8 mouse cellular contexts compared by ENCODE assay signal in the genomic region with DNA sequence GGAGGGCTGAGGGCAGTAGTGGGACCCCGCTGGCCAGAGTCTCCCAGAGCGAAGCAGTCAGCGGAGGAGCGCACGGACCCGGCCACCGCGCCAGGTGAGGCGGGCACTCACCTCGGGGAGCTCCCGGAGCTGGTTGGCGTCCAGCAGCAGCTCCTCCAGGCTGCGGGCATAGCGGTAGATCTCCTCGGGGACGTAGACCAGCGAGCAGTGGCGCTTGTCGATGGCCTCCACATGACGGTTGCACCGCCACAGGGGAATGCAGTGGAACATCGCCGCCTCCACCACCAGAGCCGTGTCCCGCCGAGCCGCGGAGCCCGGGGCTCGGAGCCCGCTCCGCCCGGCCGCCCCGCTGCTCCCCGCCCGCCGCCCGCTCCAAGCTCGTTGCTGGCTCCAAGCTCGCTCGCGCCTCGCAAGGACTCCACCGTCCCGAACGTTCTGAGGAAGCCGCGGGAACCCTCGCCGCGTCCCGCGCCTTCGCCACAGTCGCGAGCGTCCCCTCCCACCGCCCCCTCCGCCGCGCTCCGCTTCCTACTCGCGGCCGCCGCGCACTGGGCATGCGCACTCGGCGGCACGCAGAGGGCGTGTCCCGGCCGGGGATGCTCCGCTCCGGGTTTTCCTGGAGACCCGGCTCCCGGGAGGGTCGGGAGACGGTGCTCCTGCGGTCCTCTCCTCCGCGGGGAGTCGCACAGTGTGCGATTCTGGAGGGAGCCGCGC. TPM values are rescaled to one million over a fixed set of nuclear protein-coding genes. Genes with fewer than 3 reads are reported as not detected.
DNase-seq lines count a peak whose midpoint lies in the region; ATAC-seq and TF ChIP-seq lines count a peak whose summit lies in the region.

TSS of gene Lrrc1 (minus strand) at position 517 of the 714 bp plus-strand sequence.

- peak within 1 kb of the TSS; percentile 78 for H3K9ac ChIP-seq in heart, embryonic 11.5 days (ENCODE audit: low read depth, low read length)
- peak within 1 kb of the TSS; percentile 88 for H3K9ac ChIP-seq in kidney, embryonic 16.5 days (replicated peaks; ENCODE audit: low read length)
- H3K9ac ChIP-seq in liver, adult 2 months (ENCODE audit: low read depth, low read length), result peak within 1 kb of the TSS; percentile 78
- peak within 1 kb of the TSS; percentile 62 for H3K9ac ChIP-seq in stomach, embryonic 15.5 days

- H3K36me3 ChIP-seq in heart, embryonic 11.5 days (ENCODE audit: control insufficient read depth, insufficient read depth, low read length), result no peaks in the 10 kb centered on the region
- H3K36me3 ChIP-seq in kidney, embryonic 16.5 days (ENCODE audit: insufficient read depth, low read length), result no peaks in the 10 kb centered on the region
- H3K36me3 ChIP-seq in liver, adult 2 months (ENCODE audit: control insufficient read depth, insufficient read depth, low read length), result no peaks in the 10 kb centered on the region
- no peaks in the 10 kb centered on the region for H3K36me3 ChIP-seq in stomach, embryonic 15.5 days

- peak within 1 kb of the TSS; percentile 80 for H3K4me3 ChIP-seq in heart, embryonic 11.5 days (ENCODE audit: low read depth, low read length)
- H3K4me3 ChIP-seq in kidney, embryonic 16.5 days (ENCODE audit: low read length), result peak within 1 kb of the TSS; percentile 83
- peak within 1 kb of the TSS; percentile 89 for H3K4me3 ChIP-seq in liver, adult 2 months (ENCODE audit: insufficient read depth, low read depth, low read length)
- peak within 1 kb of the TSS; percentile 80 for H3K4me3 ChIP-seq in stomach, embryonic 15.5 days (replicated peaks)

- ATAC-seq in erythroblast, adult 5-6 weeks (replicated peaks; ENCODE audit: low FRiP score, poor library complexity, severe bottlenecking), result peak; percentile 68
- ATAC-seq in heart, embryonic 11.5 days (replicated peaks; ENCODE audit: insufficient number of reproducible peaks, low FRiP score, low TSS enrichment), result peak; percentile 85
- ATAC-seq in kidney, embryonic 16.5 days (ENCODE audit: low FRiP score, low TSS enrichment), result peak; percentile 90
- ATAC-seq in stomach, embryonic 15.5 days (ENCODE audit: insufficient read depth, low FRiP score, low read depth), result peak; percentile 89

- under 1% methylated on average over 79 of the region's 88 CpGs for WGBS in heart, embryonic 11.5 days (ENCODE audit: insufficient replicate concordance)
- under 1% methylated on average over 66 of the region's 88 CpGs for WGBS in kidney, embryonic 16.5 days
- WGBS in liver, adult 2 months, result under 1% methylated on average over 82 of the region's 88 CpGs
- WGBS in stomach, embryonic 15.5 days, result under 1% methylated on average over 78 of the region's 88 CpGs

- DNase-seq in B cell, adult 2 months, result peak; percentile 71 to 79
- peak; percentile 93 for DNase-seq in brain, adult 2 months (ENCODE audit: low read depth, low spot score)
- DNase-seq in liver, adult 2 months (ENCODE audit: extremely low read depth, low read depth, low spot score), result peak; percentile 16
- peak; percentile 58 to 67 for DNase-seq in natural killer cell, adult 2 months (ENCODE audit: low spot score in 2 of 2)

- H3K27ac ChIP-seq in heart, embryonic 11.5 days (ENCODE audit: low read depth, low read length), result peak within 1 kb of the TSS; percentile 75
- peak within 1 kb of the TSS; percentile 87 for H3K27ac ChIP-seq in kidney, embryonic 16.5 days (ENCODE audit: low read length)
- H3K27ac ChIP-seq in liver, adult 2 months (replicated peaks; ENCODE audit: insufficient read depth, low read depth, low read length), result no peak within 1 kb of the TSS
- H3K27ac ChIP-seq in stomach, embryonic 15.5 days, result peak within 1 kb of the TSS; percentile 91

- peaks cover 11% of the 10 kb centered on the region; the same call in 1 of the 2 replicates for H3K4me1 ChIP-seq in heart, embryonic 11.5 days (ENCODE audit: control insufficient read depth, insufficient read depth, low read length)
- H3K4me1 ChIP-seq in kidney, embryonic 16.5 days (ENCODE audit: insufficient read depth, low read length), result peaks cover 26% of the 10 kb centered on the region
- H3K4me1 ChIP-seq in liver, adult 2 months (ENCODE audit: control insufficient read depth, insufficient read depth, low read length), result no peaks in the 10 kb centered on the region
- peaks cover 7% of the 10 kb centered on the region for H3K4me1 ChIP-seq in stomach, embryonic 15.5 days

- no peak for TF ChIP-seq POLR2A in liver, adult 2 months (IDR thresholded peaks at IDR 0.05; ENCODE audit: extremely low read depth, insufficient read depth, low read length)

- peak within 1 kb of the TSS; percentile 71 for H3K4me2 ChIP-seq in heart, embryonic 11.5 days
- H3K4me2 ChIP-seq in kidney, embryonic 16.5 days (replicated peaks; ENCODE audit: low read depth, low read length), result peak within 1 kb of the TSS; percentile 63
- peak within 1 kb of the TSS; percentile 86 for H3K4me2 ChIP-seq in stomach, embryonic 15.5 days

- H3K27me3 ChIP-seq in heart, embryonic 11.5 days (ENCODE audit: control insufficient read depth, insufficient read depth, low read length), result no peaks in the 10 kb centered on the region
- no peaks in the 10 kb centered on the region for H3K27me3 ChIP-seq in kidney, embryonic 16.5 days (ENCODE audit: insufficient read depth, low read length)
- H3K27me3 ChIP-seq in liver, adult 2 months (ENCODE audit: control insufficient read depth, insufficient read depth, low read length), result 0 out of 2 replicates have a peak, but pooled peaks cover 5% of the 10 kb centered on the region
- H3K27me3 ChIP-seq in stomach, embryonic 15.5 days (replicated peaks), result no peaks in the 10 kb centered on the region

- no peaks in the 10 kb centered on the region for H3K9me3 ChIP-seq in heart, embryonic 11.5 days (replicated peaks; ENCODE audit: control insufficient read depth, low read length)
- no peaks in the 10 kb centered on the region for H3K9me3 ChIP-seq in kidney, embryonic 16.5 days (ENCODE audit: low read length)
- H3K9me3 ChIP-seq in stomach, embryonic 15.5 days, result no peaks in the 10 kb centered on the region

- TF ChIP-seq CTCF in liver, adult 2 months (IDR thresholded peaks at IDR 0.05; ENCODE audit: low read depth, low read length), result no peak

- H3K79me2 ChIP-seq in liver, adult 2 months (ENCODE audit: control insufficient read depth, insufficient read depth, low read length), result no peaks in the 10 kb centered on the region

RNA-seq across cellular contexts. Expression of gene Lrrc1, which starts in this region (rescaled TPM):
- 0.96 and 1.5 TPM in 2 replicates for total RNA-seq in erythroblast, adult 5-6 weeks (2015; ENCODE audit: low replicate concordance)
- 2.1 and 2.4 TPM in 2 replicates for total RNA-seq in erythroblast, adult 5-6 weeks (2017; ENCODE audit: low replicate concordance)
- polyA plus RNA-seq in heart, embryonic 11.5 days (2014; fragmentation: Nextera tagmentation; extraction: Ambion mirVana), result 11.2 and 13.4 TPM in 2 replicates
- polyA plus RNA-seq in kidney, embryonic 16.5 days (2015; fragmentation: Nextera tagmentation; extraction: Ambion mirVana), result 23.2 and 23.3 TPM in 2 replicates
- 1.4 and 1.5 TPM in 2 replicates for total RNA-seq in liver, adult 2 months (2014; rRNA removed)
- 0.32 and 0.40 TPM in 2 replicates for polyA plus RNA-seq in liver, adult 2 months (2012; rRNA removed)
- polyA plus RNA-seq in stomach, embryonic 15.5 days (2015; fragmentation: Nextera tagmentation; extraction: Ambion mirVana), result 17.3 and 17.5 TPM in 2 replicates

Comparison
In these comparisons a context has a peak if more than half of its experiments do, and no peak if none do; other contexts are left out.
1. DNase-seq: peak in every context shown above with its lines; median percentile 93 in brain, adult 2 months; 75 in B cell, adult 2 months; 62 in natural killer cell, adult 2 months; 16 in liver, adult 2 months.